Mouse (Mus musculus): ENCODE data around the gene Celsr1.
A peak's percentile ranks its signal among the peaks of the same experiment; 100 is the strongest.

The Celsr1 gene

DNA sequence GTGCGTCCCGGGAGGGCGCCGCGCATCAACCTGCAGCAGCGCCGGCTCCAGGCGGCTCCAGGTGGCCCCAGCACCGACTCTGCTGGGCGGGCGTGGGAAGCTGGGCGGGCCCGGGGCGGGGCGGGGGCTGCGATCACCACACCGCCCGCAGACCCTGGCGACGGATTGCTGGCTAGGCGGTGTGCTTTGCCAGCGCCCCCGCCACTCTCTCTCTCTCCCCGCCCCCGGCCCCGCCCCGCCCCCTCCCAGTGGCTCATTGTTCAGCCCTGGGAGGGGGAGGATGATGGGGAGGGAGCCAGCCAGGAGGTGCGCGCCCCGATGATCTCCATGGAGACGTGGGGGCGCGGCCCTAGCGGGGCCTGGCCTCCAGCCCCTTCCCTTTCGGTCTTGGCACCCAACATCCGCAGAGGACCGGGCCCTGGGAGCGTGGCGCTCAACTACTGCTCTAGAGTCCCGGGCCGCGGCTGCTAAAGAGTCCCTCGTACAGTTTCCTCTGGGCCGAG is 495 bp upstream of the Celsr1 start:
- no peak for DNase-seq

- no peak for DNase-seq
Observed at GRCm38 (mm10) chr15:86032811-86033190, 776 bp downstream of the Celsr1 start.

DNA sequence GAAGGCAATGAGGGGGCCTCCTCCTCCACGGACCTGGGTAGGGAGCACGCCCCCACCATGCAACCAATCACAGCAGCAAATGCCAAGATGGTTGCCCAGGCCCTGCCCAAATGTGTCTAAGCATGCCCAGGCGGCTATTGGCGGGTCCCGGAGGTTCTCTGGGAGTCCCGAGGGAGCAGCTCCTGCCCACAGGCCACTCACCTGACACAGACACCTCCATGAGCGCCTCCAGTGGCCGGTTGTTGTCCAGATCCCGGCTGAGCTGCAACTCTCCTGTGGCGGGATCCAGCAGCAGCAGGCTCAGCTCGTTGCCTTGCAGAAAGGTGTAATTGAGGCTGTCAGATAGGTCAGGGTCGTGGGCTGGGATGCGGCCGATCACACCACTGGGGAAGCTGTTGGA is 3.6 kb downstream of the Celsr1 start:
- DNase-seq, result no peak

- DNase-seq, result no peak
Observed at GRCm38 (mm10) chr15:86027871-86028270, 5.7 kb downstream of the Celsr1 start.

GRCm38 (mm10) chr15:86021971-86022370 is 11.6 kb downstream of the Celsr1 start:
- DNase-seq, result no peak

GRCm38 (mm10) chr15:86021301-86021700 is 12.3 kb downstream of the Celsr1 start:
- no peak for DNase-seq

- no peak for DNase-seq
Observed at GRCm38 (mm10) chr15:86020008-86020407, 13.6 kb downstream of the Celsr1 start.

DNA sequence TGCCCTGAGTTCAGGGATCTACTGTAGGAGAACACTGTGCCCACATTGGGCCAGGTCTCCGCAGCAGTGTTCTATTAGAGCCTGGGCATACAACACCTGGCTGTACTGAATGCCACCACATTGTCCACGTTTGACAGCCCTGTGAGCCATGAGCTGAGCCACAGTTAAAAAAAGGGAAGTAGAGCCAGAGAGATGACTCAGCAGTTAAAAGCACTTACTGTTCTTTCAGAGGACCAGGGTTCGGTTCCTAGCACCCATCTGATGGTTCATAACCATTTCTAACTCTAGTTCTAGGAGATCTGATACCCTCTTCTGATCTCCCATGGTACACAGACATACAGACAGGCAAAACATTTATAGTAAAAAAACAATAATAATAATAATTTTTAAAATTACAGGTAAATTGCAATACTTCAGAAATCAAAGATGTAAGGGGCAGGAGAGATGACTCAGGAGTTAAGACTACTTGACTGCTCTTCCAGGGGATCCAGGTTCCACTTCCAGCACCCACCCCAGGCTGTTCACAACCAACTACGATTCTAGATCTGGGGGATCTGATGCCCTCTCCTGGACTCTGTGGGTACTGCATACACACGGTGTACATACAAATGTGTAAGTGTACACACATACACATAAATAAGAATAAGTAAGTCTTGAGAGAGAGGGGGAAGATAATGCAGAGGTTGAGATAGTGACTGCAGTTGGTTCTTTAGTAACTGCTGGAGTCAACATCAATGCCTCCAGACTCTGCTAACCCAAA is 14.6 kb downstream of the Celsr1 start:
- DNase-seq, result no peak

GRCm38 (mm10) chr15:86017336-86017735 is 16.2 kb downstream of the Celsr1 start:
- no peak for DNase-seq

GRCm38 (mm10) chr15:86015860-86016541 is 17.6 kb downstream of the Celsr1 start:
- DNase-seq, result no peak

DNA sequence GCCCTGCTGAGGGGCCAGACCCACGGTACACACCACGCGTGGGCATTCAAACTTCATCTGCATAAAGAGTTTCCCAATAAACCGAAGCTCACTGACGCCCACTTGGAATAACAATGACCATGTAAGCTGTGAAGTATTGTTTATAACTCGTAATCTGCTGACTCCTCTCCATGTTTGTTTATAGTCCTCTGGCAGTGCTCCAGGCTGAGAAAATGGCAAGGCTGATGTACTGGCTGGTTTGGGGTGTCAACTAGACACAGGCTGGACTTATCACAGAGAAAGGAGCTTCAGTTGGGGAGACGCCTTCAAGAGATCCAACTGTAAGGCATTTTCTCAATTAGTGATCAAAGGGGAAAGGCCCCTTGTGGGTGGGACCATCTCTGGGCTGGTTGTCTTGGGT is 18.6 kb downstream of the Celsr1 start:
- DNase-seq, result no peak

GRCm38 (mm10) chr15:86013656-86014055 is 19.9 kb downstream of the Celsr1 start:
- DNase-seq, result no peak

- no peak for DNase-seq
Observed at GRCm38 (mm10) chr15:86013130-86013529, 20.4 kb downstream of the Celsr1 start.

DNA sequence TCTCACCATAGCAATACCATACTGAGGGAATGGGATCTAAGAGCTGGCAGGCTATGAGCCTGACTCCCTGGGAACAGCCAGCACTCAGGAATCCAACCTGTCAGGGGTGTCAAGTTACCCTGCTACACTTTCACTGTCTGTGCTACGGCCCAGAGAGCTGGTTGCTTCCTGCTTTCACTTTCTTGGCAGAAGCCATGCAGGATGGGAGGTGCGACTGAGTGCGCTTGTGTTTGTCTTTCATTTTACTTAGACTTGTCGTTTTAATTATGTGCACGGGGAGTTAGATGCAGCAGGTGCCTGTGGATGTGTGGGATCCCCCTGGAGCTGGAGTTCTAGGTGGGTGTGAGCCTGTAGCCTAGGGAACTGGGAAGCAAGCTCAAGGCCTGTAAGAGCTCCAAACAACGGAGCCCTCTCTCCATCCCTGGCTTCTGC is 25.9 kb downstream of the Celsr1 start:
- DNase-seq, result no peak

- DNase-seq, result peak; percentile 77 to 78
Observed at GRCm38 (mm10) chr15:86005691-86006525, 27.7 kb downstream of the Celsr1 start.

DNA sequence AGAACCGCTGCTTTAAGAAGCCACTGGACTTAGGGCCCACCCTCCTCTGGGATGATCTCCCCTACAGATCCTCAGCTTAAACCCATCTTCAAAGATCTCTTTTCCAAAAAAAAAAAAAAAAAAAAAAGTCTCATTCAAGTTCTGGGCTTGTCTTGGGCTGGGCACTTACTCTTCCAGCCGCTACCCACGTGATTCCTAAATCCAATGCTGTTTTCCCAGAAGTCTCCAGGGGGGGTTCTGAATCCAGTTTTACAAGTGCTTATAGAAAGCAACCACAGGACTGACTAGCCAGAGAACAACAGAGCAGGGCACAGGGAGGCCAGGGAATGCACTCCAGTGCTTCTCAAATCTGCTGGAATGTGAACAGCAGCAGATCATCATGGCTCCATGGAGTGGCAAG is 29.5 kb downstream of the Celsr1 start:
- DNase-seq, result no peak

DNA sequence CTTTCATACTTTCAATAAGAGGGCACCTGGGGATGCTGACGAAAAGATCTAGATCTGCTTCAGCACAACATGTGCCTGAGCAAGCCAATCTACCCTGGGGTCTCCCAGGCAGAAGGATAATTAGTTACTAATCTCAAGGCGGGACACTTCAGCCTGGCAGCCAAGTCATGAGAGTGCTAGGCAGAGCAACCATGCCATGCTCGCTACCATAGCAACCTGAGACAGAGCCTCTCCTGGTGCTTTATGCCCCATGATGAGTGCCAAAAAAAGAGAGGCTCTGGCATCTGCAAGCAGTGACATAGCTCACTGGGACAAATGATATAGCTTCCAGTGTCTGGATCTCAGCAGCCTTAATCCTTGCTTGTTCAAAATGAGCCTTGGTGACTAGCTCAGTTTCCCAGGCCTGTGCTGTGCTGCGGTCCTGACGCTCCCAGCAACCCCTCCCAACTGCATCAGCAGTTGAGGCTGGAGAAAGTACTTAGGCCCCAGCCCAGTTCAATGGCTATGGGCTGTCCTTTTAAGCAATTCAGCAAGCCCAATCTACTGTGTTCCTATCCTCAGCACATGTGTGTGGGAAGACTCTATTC is 32.8 kb downstream of the Celsr1 start:
- DNase-seq, result peak; percentile 25 to 29

- DNase-seq, result no peak
Observed at GRCm38 (mm10) chr15:85998525-85999230, 34.9 kb downstream of the Celsr1 start.

DNA sequence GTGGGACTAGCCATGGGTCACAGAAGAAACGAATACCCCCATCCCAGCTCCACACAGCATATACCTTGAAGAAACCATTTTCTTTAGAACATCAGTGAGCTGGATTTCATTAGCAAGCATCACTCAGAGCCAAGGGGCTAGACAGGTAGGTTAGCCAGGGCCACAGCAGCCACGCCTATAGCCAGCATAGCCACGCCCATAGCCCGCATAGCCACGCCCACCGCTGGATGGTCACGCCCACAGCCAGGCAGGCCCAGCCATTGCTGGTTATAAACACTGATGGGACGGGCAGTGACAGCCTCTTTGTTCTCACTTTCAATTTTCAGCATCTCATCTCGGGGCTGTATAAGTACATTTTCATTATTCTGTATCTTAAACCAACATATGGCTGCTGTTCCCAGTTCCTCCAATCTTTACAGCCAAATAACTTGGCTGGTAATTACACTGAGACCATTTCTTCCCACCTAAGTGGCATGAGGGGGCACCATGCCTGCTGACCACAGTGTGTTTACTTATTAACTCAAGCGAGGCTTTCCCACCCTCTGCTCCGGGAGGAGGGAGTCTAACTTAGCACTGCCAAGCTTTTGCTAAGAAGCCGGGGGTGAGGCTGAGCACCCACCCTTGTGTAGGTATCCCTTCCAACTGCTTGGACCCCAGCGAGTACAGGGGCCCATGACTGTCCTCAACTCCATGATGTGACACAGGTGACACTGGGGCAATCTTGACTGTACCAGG is 37.4 kb downstream of the Celsr1 start:
- DNase-seq, result no peak

- DNase-seq, result peak in 1 of 2 experiments; percentile 24
Observed at GRCm38 (mm10) chr15:85994906-85995608, 38.5 kb downstream of the Celsr1 start.
